Mouse (Mus musculus) adrenal gland, postnatal 4 days (tissue): ENCODE data around the gene Ppih. TPM values are rescaled to one million over a fixed set of nuclear protein-coding genes. Genes with fewer than 3 reads are reported as not detected.

Experiments
- total RNA-seq, 2 experiments: library from RNA; stranded (reverse); gene quantifications; 2 replicates each; pipeline ENCODE4 v1.2.3; 2021

Ppih gene
- total RNA-seq, 2 experiments from 2014 or later, result 32.9 to 33.4 TPM

Other genes starting within 250 kb of the Ppih start
- gene Slc2a1, start 211.8 kb downstream of the Ppih start, total RNA-seq, result 10 to 100 TPM; 13.0 to 15.5 TPM
- gene Zfp691, start 146.4 kb downstream of the Ppih start, total RNA-seq, result 10 to 100 TPM; 12.2 to 16.2 TPM
- gene Ermap, start 130.5 kb downstream of the Ppih start, total RNA-seq, result 10 to 100 TPM in 1 of 2 experiments, 1 to 10 TPM in 1; 6.9 to 13.1 TPM
- 10 to 100 TPM; 33.9 to 38.3 TPM for gene Svbp, start 125.2 kb downstream of the Ppih start, total RNA-seq
- gene Tmem269, start 102.3 kb downstream of the Ppih start, total RNA-seq, result not detected
- 10 to 100 TPM; 20.8 to 26.1 TPM for gene AU022252, start 87.8 kb downstream of the Ppih start, total RNA-seq
- 10 to 100 TPM; 37.7 to 38.1 TPM for gene P3h1, start 87.6 kb downstream of the Ppih start, total RNA-seq
- gene Cldn19, start 65.1 kb downstream of the Ppih start, total RNA-seq, result 1 to 10 TPM in 1 of 2 experiments, under 1 TPM in 1; 0.45 to 8.8 TPM
- gene Ybx1, start 25.9 kb downstream of the Ppih start, total RNA-seq, result 100 to 1,000 TPM; 555 to 590 TPM
- 10 to 100 TPM; 11.8 to 14.0 TPM for gene Ccdc30, start 95.0 kb upstream of the Ppih start, total RNA-seq
- 10 to 100 TPM; 31.4 to 36.9 TPM for gene Ppcs, start 101.9 kb upstream of the Ppih start, total RNA-seq
- 1 to 10 TPM; 2.5 to 5.1 TPM for gene Zmynd12, start 102.3 kb upstream of the Ppih start, total RNA-seq
- 1 to 10 TPM; 1.2 to 2.0 TPM for gene Rimkla, start 172.1 kb upstream of the Ppih start, total RNA-seq
- gene Foxj3, start 216.5 kb upstream of the Ppih start, total RNA-seq, result 10 to 100 TPM; 51.2 to 58.2 TPM
- gene Frg2f1, start 219.0 kb upstream of the Ppih start, total RNA-seq, result 10 to 100 TPM in 1 of 2 experiments, 1 to 10 TPM in 1; 9.7 to 10.2 TPM